Mouse (Mus musculus): Measurements from ENCODE around the gene Dock9. TPM values are rescaled to one million over a fixed set of nuclear protein-coding genes. Genes with fewer than 3 reads are reported as not detected.

Gene Dock9
- polyA plus RNA-seq, 1 experiment from 2014 or later, result 5.5 TPM

GRCm38 (mm10) chr14:121754110-121754509 lies 43.5 kb downstream of the Dock9 start:
- no peaks in the 10 kb centered on the region for H3K27me3 ChIP-seq
- 58% methylated on average over 11 of the region's 11 CpGs for WGBS
- H3K9ac ChIP-seq, result no peak overlapping the region
- H3K36me3 ChIP-seq, result no peaks in the 10 kb centered on the region
- no peak overlapping the region for H3K4me2 ChIP-seq
- H3K9me3 ChIP-seq, result no peaks in the 10 kb centered on the region
- H3K27ac ChIP-seq, result no peak overlapping the region
- peaks cover 25% of the 10 kb centered on the region for H3K4me1 ChIP-seq
- no peak for ATAC-seq (ENCODE audit: insufficient number of reproducible peaks, insufficient read depth, low FRiP score, low TSS enrichment, low read depth)
- H3K4me3 ChIP-seq, result no peak overlapping the region

- no peak for ATAC-seq (ENCODE audit: insufficient number of reproducible peaks, insufficient read depth, low FRiP score, low TSS enrichment, low read depth)
Observed at GRCm38 (mm10) chr14:121752686-121753426, 44.8 kb downstream of the Dock9 start.

GRCm38 (mm10) chr14:121749606-121750005 lies 48.0 kb downstream of the Dock9 start:
- no peak for ATAC-seq (ENCODE audit: insufficient number of reproducible peaks, insufficient read depth, low FRiP score, low TSS enrichment, low read depth)
- Histone ChIP-seq H3K9me3 (no peaks in the 10 kb centered on the region), H3K4me2 (no peak overlapping the region), H3K27ac (no peak overlapping the region), H3K27me3 (no peaks in the 10 kb centered on the region), H3K4me1 (peaks cover 26% of the 10 kb centered on the region), H3K4me3 (no peak overlapping the region), H3K36me3 (no peaks in the 10 kb centered on the region), H3K9ac (no peak overlapping the region)
- WGBS, result 70% methylated on average over 9 of the region's 9 CpGs

More at GRCm38 (mm10) chr14:121752686-121753426, 44.8 kb downstream of the Dock9 start:
- Histone ChIP-seq H3K27me3 (no peaks in the 10 kb centered on the region), H3K36me3 (no peaks in the 10 kb centered on the region), H3K4me3 (no peak overlapping the region), H3K4me1 (peaks cover 28% of the 10 kb centered on the region), H3K4me2 (no peak overlapping the region), H3K9me3 (no peaks in the 10 kb centered on the region), H3K9ac (no peak overlapping the region), H3K27ac (no peak overlapping the region)
- 56% methylated on average over 19 of the region's 19 CpGs for WGBS

- Histone ChIP-seq H3K4me1 (peaks cover 25% of the 10 kb centered on the region), H3K36me3 (no peaks in the 10 kb centered on the region), H3K27ac (no peak overlapping the region), H3K4me2 (no peak overlapping the region), H3K27me3 (no peaks in the 10 kb centered on the region), H3K4me3 (no peak overlapping the region), H3K9ac (no peak overlapping the region), H3K9me3 (no peaks in the 10 kb centered on the region)
- 84% methylated on average over 10 of the region's 10 CpGs for WGBS
- ATAC-seq (ENCODE audit: insufficient number of reproducible peaks, insufficient read depth, low FRiP score, low TSS enrichment, low read depth), result no peak
Observed at GRCm38 (mm10) chr14:121749084-121749483, 48.6 kb downstream of the Dock9 start.

GRCm38 (mm10) chr14:121747360-121747759 lies 50.3 kb downstream of the Dock9 start:
- Histone ChIP-seq H3K36me3 (no peaks in the 10 kb centered on the region), H3K4me1 (peaks cover 19% of the 10 kb centered on the region; the same call in 1 of the 2 replicates), H3K4me2 (no peak overlapping the region), H3K27ac (no peak overlapping the region), H3K9ac (no peak overlapping the region), H3K4me3 (no peak overlapping the region), H3K9me3 (no peaks in the 10 kb centered on the region), H3K27me3 (no peaks in the 10 kb centered on the region)
- no peak for ATAC-seq (ENCODE audit: insufficient number of reproducible peaks, insufficient read depth, low FRiP score, low TSS enrichment, low read depth)
- WGBS, result 73% methylated on average over 7 of the region's 7 CpGs

- WGBS, result 68% methylated on average over 9 of the region's 9 CpGs
- Histone ChIP-seq H3K27me3 (no peaks in the 10 kb centered on the region), H3K27ac (no peak overlapping the region)
Observed at GRCm38 (mm10) chr14:121743787-121744417, 53.7 kb downstream of the Dock9 start.

GRCm38 (mm10) chr14:121738431-121739403 lies 58.9 kb downstream of the Dock9 start:
- 0 out of 2 replicates have a peak, but pooled peaks have one; percentile 37 for ATAC-seq (ENCODE audit: insufficient number of reproducible peaks, insufficient read depth, low FRiP score, low TSS enrichment, low read depth)
- 57% methylated on average over 24 of the region's 24 CpGs for WGBS
- H3K4me3 ChIP-seq, result no peak overlapping the region
- no peaks in the 10 kb centered on the region for H3K9me3 ChIP-seq
- H3K9ac ChIP-seq, result peak overlapping the region; percentile 7; the same call in 1 of the 2 replicates
- no peak overlapping the region for H3K27ac ChIP-seq
- H3K36me3 ChIP-seq, result no peaks in the 10 kb centered on the region
- peaks cover 22% of the 10 kb centered on the region; the same call in 1 of the 2 replicates for H3K4me1 ChIP-seq
- peak overlapping the region; percentile 21 for H3K4me2 ChIP-seq
- H3K27me3 ChIP-seq, result peaks cover 6% of the 10 kb centered on the region; the same call in 1 of the 2 replicates

More at GRCm38 (mm10) chr14:121743787-121744417, 53.7 kb downstream of the Dock9 start:
- Histone ChIP-seq H3K4me3 (no peak overlapping the region), H3K9ac (no peak overlapping the region), H3K36me3 (no peaks in the 10 kb centered on the region), H3K9me3 (no peaks in the 10 kb centered on the region), H3K4me1 (peaks cover 20% of the 10 kb centered on the region; the same call in 1 of the 2 replicates), H3K4me2 (no peak overlapping the region)
- ATAC-seq (ENCODE audit: insufficient number of reproducible peaks, insufficient read depth, low FRiP score, low TSS enrichment, low read depth), result no peak

GRCm38 (mm10) chr14:121737277-121737676 lies 60.4 kb downstream of the Dock9 start:
- no peak for ATAC-seq (ENCODE audit: insufficient number of reproducible peaks, insufficient read depth, low FRiP score, low TSS enrichment, low read depth)
- H3K9ac ChIP-seq, result no peak overlapping the region
- no peaks in the 10 kb centered on the region for H3K36me3 ChIP-seq
- peaks cover 16% of the 10 kb centered on the region; the same call in 1 of the 2 replicates for H3K4me1 ChIP-seq
- H3K9me3 ChIP-seq, result no peaks in the 10 kb centered on the region
- no peak overlapping the region for H3K4me2 ChIP-seq
- no peak overlapping the region for H3K4me3 ChIP-seq
- H3K27me3 ChIP-seq, result peaks cover 6% of the 10 kb centered on the region; the same call in 1 of the 2 replicates
- 72% methylated on average over 8 of the region's 8 CpGs for WGBS
- H3K27ac ChIP-seq, result no peak overlapping the region

GRCm38 (mm10) chr14:121735678-121736077 lies 62.0 kb downstream of the Dock9 start:
- no peak overlapping the region for H3K27ac ChIP-seq
- H3K9ac ChIP-seq, result no peak overlapping the region
- no peaks in the 10 kb centered on the region for H3K36me3 ChIP-seq
- ATAC-seq (ENCODE audit: insufficient number of reproducible peaks, insufficient read depth, low FRiP score, low TSS enrichment, low read depth), result no peak
- peaks cover 6% of the 10 kb centered on the region; the same call in 1 of the 2 replicates for H3K27me3 ChIP-seq
- H3K4me2 ChIP-seq, result no peak overlapping the region
- H3K4me1 ChIP-seq, result peaks cover 11% of the 10 kb centered on the region; the same call in 1 of the 2 replicates
- H3K4me3 ChIP-seq, result no peak overlapping the region
- H3K9me3 ChIP-seq, result no peaks in the 10 kb centered on the region
- WGBS, result 60% methylated on average over 7 of the region's 7 CpGs

GRCm38 (mm10) chr14:121734217-121734616 lies 63.4 kb downstream of the Dock9 start:
- 69% methylated on average over 7 of the region's 7 CpGs for WGBS
- peaks cover 11% of the 10 kb centered on the region; the same call in 1 of the 2 replicates for H3K4me1 ChIP-seq
- H3K4me3 ChIP-seq, result no peak overlapping the region
- H3K36me3 ChIP-seq, result no peaks in the 10 kb centered on the region
- H3K27ac ChIP-seq, result no peak overlapping the region
- no peaks in the 10 kb centered on the region for H3K9me3 ChIP-seq
- H3K27me3 ChIP-seq, result peaks cover 6% of the 10 kb centered on the region; the same call in 1 of the 2 replicates
- no peak overlapping the region for H3K9ac ChIP-seq
- ATAC-seq (ENCODE audit: insufficient number of reproducible peaks, insufficient read depth, low FRiP score, low TSS enrichment, low read depth), result no peak
- H3K4me2 ChIP-seq, result no peak overlapping the region

GRCm38 (mm10) chr14:121733694-121734093 lies 63.9 kb downstream of the Dock9 start:
- peaks cover 6% of the 10 kb centered on the region; the same call in 1 of the 2 replicates for H3K4me1 ChIP-seq
- H3K9ac ChIP-seq, result no peak overlapping the region
- H3K4me3 ChIP-seq, result no peak overlapping the region
- no peaks in the 10 kb centered on the region for H3K9me3 ChIP-seq
- no peak overlapping the region for H3K27ac ChIP-seq
- WGBS, result 94% methylated on average over 12 of the region's 12 CpGs
- H3K36me3 ChIP-seq, result no peaks in the 10 kb centered on the region
- no peak overlapping the region for H3K4me2 ChIP-seq
- peaks cover 6% of the 10 kb centered on the region; the same call in 1 of the 2 replicates for H3K27me3 ChIP-seq
- no peak for ATAC-seq (ENCODE audit: insufficient number of reproducible peaks, insufficient read depth, low FRiP score, low TSS enrichment, low read depth)
